Mouse (Mus musculus) midbrain, embryonic 13.5 days (tissue): Measurements from ENCODE around the gene Wdr12. TPM values are rescaled to one million over a fixed set of nuclear protein-coding genes. Genes with fewer than 3 reads are reported as not detected.
"Not testable (repeated sequence)": the region's sequence is repeated elsewhere in the genome, so short reads cannot be mapped to it uniquely, and the experiment has no call there.

ENCODE experiments used
- ATAC-seq: fragments of 200-750 bp; cut with Nextera tagmentation; 2 replicates; pipeline ENCODE4 v1.8.0; 2017; ENCODE audit warnings: mild to moderate bottlenecking, moderate TSS enrichment, moderate library complexity
- H3K27ac ChIP-seq: fragments of 300-500 bp; sonication (generic); 2 replicates; pipeline ENCODE4 v1.5.1; 2015; ENCODE audit warnings: inconsistent platforms, mild to moderate bottlenecking, moderate library complexity
- H3K27me3 ChIP-seq: fragments of 300-500 bp; sonication (generic); 2 replicates; pipeline ENCODE4 v1.6.1; 2015; ENCODE audit warnings: mild to moderate bottlenecking, inconsistent platforms
- H3K36me3 ChIP-seq: fragments of 300-500 bp; sonication (generic); 2 replicates; pipeline ENCODE4 v1.6.1; 2015; ENCODE audit warnings: mild to moderate bottlenecking, inconsistent platforms
- H3K4me1 ChIP-seq: fragments of 300-500 bp; sonication (generic); replicated peaks from 2 replicates; pipeline ENCODE4 v1.6.1; 2015; ENCODE audit warnings: inconsistent platforms
- H3K4me2 ChIP-seq: fragments of 300-500 bp; sonication (generic); replicated peaks from 2 replicates; pipeline ENCODE4 v1.6.1; 2015; ENCODE audit warnings: moderate library complexity, mild to moderate bottlenecking, inconsistent platforms
- H3K4me3 ChIP-seq: fragments of 300-500 bp; sonication (generic); replicated peaks from 2 replicates; pipeline ENCODE4 v1.5.1; 2015; ENCODE audit warnings: mild to moderate bottlenecking, inconsistent platforms
- H3K9ac ChIP-seq: fragments of 300-500 bp; sonication (generic); replicated peaks from 2 replicates; pipeline ENCODE4 v1.6.1; 2015; ENCODE audit warnings: mild to moderate bottlenecking, inconsistent platforms
- H3K9me3 ChIP-seq: fragments of 300-500 bp; sonication (generic); 2 replicates; pipeline ENCODE4 v1.6.1; 2016; ENCODE audit warnings: mild to moderate bottlenecking, inconsistent platforms
- WGBS: fragments of 180-500 bp; shearing (Covaris S2); methylation state at CpG from one replicate; pipeline ENCODE4 v1.1.7; 2015; 5-methylcytosine and 5-hydroxymethylcytosine counted together
- polyA plus RNA-seq: library from polyadenylated mRNA; unstranded; fragments of >200 nt; fragmentation: Nextera tagmentation; extraction: Ambion mirVana; gene quantifications from 2 replicates; pipeline ENCODE4 v1.2.1, GENCODE M21; 2015

Gene Wdr12
- 43.8 and 46.6 TPM in 2 replicates for polyA plus RNA-seq

DNA sequence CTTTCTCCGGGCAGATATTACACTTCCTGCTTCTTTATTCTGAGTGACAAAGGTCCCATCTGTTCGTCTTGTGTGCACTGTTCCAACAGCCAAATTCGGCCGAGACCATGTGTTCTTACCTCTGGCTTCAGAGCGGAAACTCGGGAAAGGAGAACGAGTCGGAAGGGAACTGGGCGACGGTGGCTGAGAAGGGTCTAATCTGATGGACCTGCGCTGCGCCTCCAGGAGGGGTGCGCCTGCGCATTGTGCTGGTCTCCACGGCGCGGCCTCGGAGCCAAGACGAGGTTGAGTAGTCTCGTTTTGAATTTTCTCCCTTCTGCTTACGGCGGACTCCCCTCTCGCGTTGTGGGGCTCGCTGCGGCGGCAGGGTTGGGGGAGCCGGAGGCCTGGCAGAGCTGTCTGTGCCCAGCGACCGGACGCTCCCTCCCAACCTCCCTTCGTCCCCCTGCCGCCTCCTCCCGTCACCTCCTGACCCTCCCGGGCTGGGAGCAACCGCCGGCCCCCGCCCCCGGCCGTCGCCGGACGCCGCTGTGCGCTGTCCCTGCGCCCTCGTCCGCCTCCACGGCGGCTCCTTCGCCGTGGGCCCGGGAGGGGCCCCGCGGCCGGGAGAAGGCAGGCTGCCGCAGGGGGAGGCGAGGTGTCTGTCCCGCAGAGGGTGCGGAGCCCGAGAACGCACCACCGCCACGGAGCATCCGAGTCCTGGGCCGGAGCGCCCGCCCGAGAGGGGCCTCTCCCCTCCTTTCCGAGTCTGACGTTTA lies at the start of gene Wdr12, which contains the start of gene Carf:
Wdr12 (minus strand) TSS at position 622 of the 758 bp plus-strand sequence.
Carf (plus strand) TSS at position 224 of the 758 bp plus-strand sequence.
- Histone ChIP-seq H3K4me3 (peak within 1 kb of the TSS; percentile 90), H3K27me3 (no peaks in the 10 kb centered on the region), H3K9me3 (no peaks in the 10 kb centered on the region), H3K9ac (peak within 1 kb of the TSS; percentile 95), H3K4me2 (peak within 1 kb of the TSS; percentile 82), H3K27ac (peak within 1 kb of the TSS; percentile 98), H3K36me3 (peaks cover 10% of the 10 kb centered on the region; the same call in 1 of the 2 replicates), H3K4me1 (peaks cover 13% of the 10 kb centered on the region)
- ATAC-seq = peak; percentile 97
- under 1% methylated on average over 71 of the region's 71 CpGs for WGBS

DNA sequence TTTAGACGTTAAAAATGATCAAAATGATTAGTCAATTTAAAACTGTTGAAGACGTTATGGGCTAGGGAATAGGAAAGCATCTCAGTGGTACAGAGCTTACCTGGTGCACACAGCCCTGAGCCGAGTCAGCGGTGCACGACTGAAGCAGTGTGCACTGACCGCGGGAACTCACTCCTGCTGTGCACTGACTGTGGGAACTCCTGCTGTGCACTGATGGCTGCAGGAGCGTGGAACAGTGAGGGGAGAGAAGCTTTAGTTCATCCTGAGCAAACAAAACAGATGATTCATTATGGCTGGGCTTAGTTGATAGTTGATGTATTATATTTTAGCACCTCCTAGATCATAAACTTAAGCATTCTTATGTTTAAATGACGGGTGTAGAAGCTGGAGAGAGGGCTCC lies 38.9 kb upstream of the Wdr12 start:
- no peak for ATAC-seq
- no peak overlapping the region for H3K4me2 ChIP-seq

DNA sequence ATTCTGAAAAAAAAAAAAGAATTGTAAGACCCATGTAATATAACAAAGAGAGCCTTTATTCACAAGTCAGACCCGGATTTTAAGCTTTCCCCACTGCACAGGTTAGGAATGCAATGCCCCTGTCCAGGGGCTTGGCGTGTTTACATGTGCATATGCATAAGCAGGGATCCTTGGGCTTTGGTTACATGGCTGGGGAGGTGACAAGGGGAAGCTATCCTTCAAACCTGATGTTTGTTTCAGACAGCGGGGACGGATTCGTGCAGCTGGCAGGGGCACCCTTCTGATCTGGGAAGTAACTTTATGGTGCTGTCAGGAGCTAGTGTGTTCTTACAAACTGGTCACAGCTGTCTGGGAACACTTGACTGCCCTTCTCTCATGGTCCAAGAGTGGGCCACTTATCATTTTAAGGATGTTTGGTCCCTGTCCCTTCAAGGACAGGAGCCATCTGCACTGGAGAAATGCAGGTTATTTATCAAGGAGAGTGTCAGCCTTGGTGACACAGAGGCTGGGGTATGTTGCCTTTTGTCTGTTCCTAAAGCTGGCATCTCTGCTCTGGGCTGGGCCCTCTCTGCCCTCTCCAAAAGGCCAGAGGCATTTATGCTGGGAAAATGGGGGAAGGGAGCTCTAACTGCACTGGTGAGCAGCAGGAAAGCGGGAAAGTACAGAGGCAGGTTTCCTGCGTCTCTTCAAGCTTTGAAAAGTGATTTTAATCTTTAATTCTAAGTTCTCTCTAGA lies 19.4 kb upstream of the Wdr12 start:
- no peaks in the 10 kb centered on the region for H3K4me1 ChIP-seq
- no peak overlapping the region for H3K4me2 ChIP-seq
- ATAC-seq = no peak
- peaks cover 18% of the 10 kb centered on the region for H3K36me3 ChIP-seq
- H3K27ac ChIP-seq = no peak overlapping the region
- H3K9me3 ChIP-seq = 0 out of 2 replicates have a peak, but pooled peaks cover 5% of the 10 kb centered on the region
- no peaks in the 10 kb centered on the region for H3K27me3 ChIP-seq
- H3K4me3 ChIP-seq = no peak overlapping the region
- H3K9ac ChIP-seq = no peak overlapping the region
- WGBS = 85% methylated on average over 7 of the region's 7 CpGs

More for the DNA sequence above, 38.9 kb upstream of the Wdr12 start:
- no peaks in the 10 kb centered on the region for H3K4me1 ChIP-seq
- WGBS = 32% methylated on average over 9 of the region's 9 CpGs
- no peak overlapping the region for H3K27ac ChIP-seq
- no peaks in the 10 kb centered on the region for H3K9me3 ChIP-seq
- H3K9ac ChIP-seq = no peak overlapping the region
- no peaks in the 10 kb centered on the region for H3K27me3 ChIP-seq
- peaks cover 5% of the 10 kb centered on the region; the same call in 1 of the 2 replicates for H3K36me3 ChIP-seq
- no peak overlapping the region for H3K4me3 ChIP-seq

DNA sequence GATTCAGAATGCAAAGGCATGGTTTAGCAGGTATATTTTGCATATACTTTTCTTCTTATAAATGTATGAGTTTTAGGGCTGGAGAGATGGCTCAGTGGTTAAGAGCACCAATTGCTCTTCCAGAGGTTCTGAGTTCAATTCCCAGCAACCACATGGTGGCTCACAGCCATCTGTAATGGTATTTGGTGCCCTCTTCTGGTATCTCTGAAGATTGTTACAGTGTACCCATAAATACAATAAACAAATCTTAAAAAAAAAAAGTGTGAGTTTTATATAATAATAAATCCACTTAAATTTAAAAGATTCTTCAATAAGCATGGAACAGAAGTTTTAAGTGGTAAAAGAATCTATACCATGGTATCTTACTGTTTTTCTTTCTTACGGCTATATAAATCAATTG lies 6.1 kb upstream of the Wdr12 start:
- ATAC-seq = no peak

DNA sequence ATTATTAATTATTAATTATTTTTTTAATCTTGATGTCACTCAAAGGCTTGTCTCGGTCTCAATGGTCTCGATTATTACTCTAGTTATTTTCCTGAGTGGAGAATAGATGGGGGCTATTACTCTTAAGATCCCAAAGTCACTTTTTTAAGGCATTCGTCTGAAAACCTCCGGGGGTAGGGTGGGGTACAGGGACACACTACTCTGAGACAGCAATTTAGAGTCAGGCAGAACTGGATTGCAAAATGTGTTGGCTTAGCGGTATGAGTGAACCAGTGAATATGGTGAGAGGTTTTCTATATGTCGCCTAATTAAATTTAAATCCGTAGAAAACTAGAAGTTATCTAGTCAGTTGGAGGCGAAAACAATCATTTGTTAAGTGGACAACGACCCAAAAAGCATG lies 394 bp upstream of the Wdr12 start:
- Histone ChIP-seq H3K4me3 (peak overlapping the region; percentile 90), H3K9ac (peak overlapping the region; percentile 95), H3K9me3 (no peaks in the 10 kb centered on the region), H3K36me3 (peaks cover 7% of the 10 kb centered on the region; the same call in 1 of the 2 replicates), H3K4me1 (peaks cover 13% of the 10 kb centered on the region), H3K27ac (peak overlapping the region; percentile 98; the same call in 1 of the 2 replicates), H3K27me3 (no peaks in the 10 kb centered on the region), H3K4me2 (peak overlapping the region; percentile 82)
- ATAC-seq = no peak
- WGBS = 12% methylated on average over 9 of the region's 9 CpGs

More for the DNA sequence above, 6.1 kb upstream of the Wdr12 start:
- peaks cover 16% of the 10 kb centered on the region for H3K36me3 ChIP-seq
- H3K9ac ChIP-seq = no peak overlapping the region
- no peaks in the 10 kb centered on the region for H3K4me1 ChIP-seq
- H3K9me3 ChIP-seq = no peaks in the 10 kb centered on the region
- H3K27ac ChIP-seq = no peak overlapping the region
- WGBS = 100% methylated on average over 1 of the region's 1 CpGs
- no peaks in the 10 kb centered on the region for H3K27me3 ChIP-seq
- H3K4me2 ChIP-seq = no peak overlapping the region
- no peak overlapping the region for H3K4me3 ChIP-seq

DNA sequence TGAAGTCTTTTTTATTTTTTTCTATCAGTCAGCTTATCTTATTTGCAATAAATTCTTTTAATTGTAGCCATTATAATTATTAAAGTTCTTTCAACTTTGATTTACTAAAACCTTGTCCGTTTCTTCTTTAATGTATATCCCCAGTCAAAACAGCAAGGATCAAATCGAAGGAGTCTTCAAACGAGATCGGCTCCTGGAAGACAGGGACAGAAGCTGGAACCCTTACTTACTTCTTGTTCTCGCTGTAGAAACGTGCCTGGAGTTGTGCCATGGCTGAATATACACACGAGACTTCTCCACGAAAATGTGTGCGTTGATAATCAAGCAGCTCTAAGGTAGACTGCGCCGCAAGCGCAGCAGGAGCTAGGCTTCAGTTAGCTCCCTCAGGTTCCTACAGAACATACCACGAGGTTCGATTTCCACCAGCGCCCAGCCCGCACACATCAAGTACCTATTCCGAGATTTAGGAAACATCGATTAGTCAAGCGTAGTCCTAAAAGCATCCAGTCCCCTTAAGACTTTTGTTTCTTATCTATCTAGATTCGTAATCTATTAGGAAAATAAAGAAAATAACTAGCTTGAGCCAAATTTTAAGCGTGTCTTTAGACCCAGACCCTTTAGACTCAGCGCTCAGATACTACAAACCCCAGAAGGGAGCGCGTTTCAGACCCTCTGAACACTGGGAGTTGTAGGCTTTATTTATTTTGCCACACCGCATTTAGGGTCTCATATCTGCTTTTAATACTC lies 995 bp downstream of the Wdr12 start:
- Histone ChIP-seq H3K4me1 (peaks cover 13% of the 10 kb centered on the region), H3K9ac (peak overlapping the region; percentile 66), H3K4me2 (peak overlapping the region; percentile 82), H3K4me3 (peak overlapping the region; percentile 90), H3K27me3 (no peaks in the 10 kb centered on the region), H3K27ac (peak overlapping the region; percentile 98), H3K36me3 (peaks cover 12% of the 10 kb centered on the region; the same call in 1 of the 2 replicates), H3K9me3 (no peaks in the 10 kb centered on the region)
- ATAC-seq = peak; percentile 92
- under 1% methylated on average over 25 of the region's 25 CpGs for WGBS

DNA sequence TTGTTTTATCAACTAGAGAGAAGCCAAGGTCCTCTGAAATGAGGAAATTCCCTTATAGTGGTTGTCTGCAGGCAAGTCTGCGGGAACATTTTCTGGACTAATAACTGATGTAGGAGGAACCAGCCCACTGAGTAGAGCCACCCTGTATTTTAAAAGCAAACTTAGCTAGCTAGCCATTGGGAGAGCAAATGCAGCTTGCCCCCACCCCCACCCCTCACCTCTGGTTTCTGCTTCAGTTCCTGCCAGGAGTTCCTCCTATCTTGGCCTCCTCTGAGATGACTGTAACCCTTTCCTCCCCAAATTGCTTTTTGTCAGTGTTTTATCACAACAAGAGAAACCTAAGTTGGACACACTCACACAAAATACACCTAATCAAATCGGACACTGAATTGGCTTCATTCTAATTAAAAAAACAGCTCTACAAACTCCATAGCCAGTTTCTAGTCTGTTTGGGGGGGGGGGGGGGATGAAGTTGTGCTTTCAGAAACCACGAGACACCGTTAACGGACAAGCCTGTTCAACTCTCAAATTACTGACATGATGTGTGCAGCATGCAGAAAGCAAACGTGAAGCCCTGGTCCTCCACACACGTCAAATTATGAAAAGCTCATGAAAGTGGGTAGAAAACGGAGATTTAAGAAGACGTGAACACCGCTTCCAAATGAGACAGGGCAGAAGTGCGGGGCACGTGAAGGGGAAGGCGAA lies 1.7 kb downstream of the Wdr12 start:
- ATAC-seq = no peak
- no peaks in the 10 kb centered on the region for H3K27me3 ChIP-seq
- peak overlapping the region; percentile 90 for H3K4me3 ChIP-seq
- H3K4me2 ChIP-seq = peak overlapping the region; percentile 82
- H3K4me1 ChIP-seq = peaks cover 13% of the 10 kb centered on the region
- H3K36me3 ChIP-seq = peaks cover 18% of the 10 kb centered on the region
- H3K27ac ChIP-seq = no peak overlapping the region
- WGBS = 12% methylated on average over 13 of the region's 13 CpGs
- H3K9ac ChIP-seq = peak overlapping the region; percentile 66
- H3K9me3 ChIP-seq = no peaks in the 10 kb centered on the region

DNA sequence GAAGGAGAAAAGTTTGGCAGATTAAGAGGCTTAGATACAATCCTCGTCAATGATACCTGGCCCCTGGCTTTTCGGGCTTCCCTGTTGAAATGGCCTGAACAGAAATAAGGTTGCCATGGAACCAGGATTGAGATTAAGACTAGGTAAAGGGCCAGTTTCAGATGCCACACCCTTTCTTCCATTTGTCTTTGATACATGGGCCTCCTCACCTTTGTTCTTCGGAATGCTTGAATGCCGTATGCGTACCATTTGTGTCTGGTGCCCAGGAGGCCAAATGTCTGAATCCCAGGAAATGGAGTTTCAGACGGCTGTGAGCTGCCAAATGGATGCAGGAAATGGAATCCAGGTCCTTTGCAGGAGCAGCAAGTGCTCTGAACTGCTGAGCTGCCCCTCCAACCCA lies 22.0 kb downstream of the Wdr12 start:
- Histone ChIP-seq H3K27me3 (no peaks in the 10 kb centered on the region), H3K4me1 (no peaks in the 10 kb centered on the region)
- WGBS = 86% methylated on average over 6 of the region's 6 CpGs

DNA sequence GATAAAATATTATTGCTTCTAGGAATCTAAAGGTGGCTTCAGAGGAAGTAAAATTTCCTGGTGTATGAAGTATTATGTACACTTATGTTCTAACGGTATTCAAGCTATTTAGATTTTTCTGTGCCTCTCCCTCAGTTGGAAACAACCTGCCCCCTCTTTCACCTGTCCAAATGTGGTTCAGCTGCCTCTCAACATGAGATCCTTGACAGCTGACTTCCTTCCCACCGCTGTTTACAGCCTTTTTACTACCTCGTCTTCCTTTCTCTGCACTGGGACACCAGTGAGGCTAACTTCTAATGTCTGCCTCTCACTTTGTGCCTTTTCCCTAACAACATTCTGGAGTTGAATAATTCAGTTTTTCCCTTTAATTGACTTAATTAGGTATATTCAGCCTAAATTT lies 22.9 kb downstream of the Wdr12 start:
- no peak overlapping the region for H3K4me3 ChIP-seq
- no peak overlapping the region for H3K27ac ChIP-seq
- ATAC-seq = no peak
- H3K27me3 ChIP-seq = no peaks in the 10 kb centered on the region
- no peaks in the 10 kb centered on the region for H3K9me3 ChIP-seq
- H3K9ac ChIP-seq = no peak overlapping the region
- H3K4me2 ChIP-seq = no peak overlapping the region
- no peaks in the 10 kb centered on the region for H3K4me1 ChIP-seq
- 88% methylated on average over 3 of the region's 3 CpGs for WGBS
- H3K36me3 ChIP-seq = peaks cover 34% of the 10 kb centered on the region

More for the DNA sequence above, 22.0 kb downstream of the Wdr12 start:
- no peak overlapping the region for H3K4me3 ChIP-seq
- H3K9ac ChIP-seq = no peak overlapping the region
- H3K27ac ChIP-seq = no peak overlapping the region
- no peak for ATAC-seq
- no peak overlapping the region for H3K4me2 ChIP-seq
- H3K36me3 ChIP-seq = peaks cover 37% of the 10 kb centered on the region
- H3K9me3 ChIP-seq = no peaks in the 10 kb centered on the region

DNA sequence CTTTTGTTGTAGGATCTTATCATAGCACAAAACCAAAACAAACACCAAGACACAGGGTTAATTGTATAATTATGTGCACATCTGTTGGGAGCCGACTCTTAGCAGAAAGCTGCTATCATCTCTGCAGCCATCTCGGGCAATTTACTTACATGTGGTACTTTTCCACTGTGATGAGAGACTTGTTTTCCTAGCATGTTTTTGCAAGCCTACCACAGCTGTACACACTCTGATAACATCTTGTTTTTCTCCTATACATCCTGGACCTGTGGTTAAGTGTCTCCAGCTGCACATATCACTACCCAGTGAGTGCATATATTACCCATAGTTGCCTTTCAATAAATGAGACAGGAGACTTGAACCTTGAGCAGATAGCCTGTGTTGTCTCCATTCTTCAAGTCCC lies 23.5 kb downstream of the Wdr12 start:
- H3K9me3 ChIP-seq = no peaks in the 10 kb centered on the region
- H3K4me1 ChIP-seq = no peaks in the 10 kb centered on the region
- H3K4me2 ChIP-seq = no peak overlapping the region
- peaks cover 29% of the 10 kb centered on the region for H3K36me3 ChIP-seq
- no peaks in the 10 kb centered on the region for H3K27me3 ChIP-seq
- WGBS = 88% methylated on average over 2 of the region's 2 CpGs
- H3K27ac ChIP-seq = no peak overlapping the region
- no peak overlapping the region for H3K9ac ChIP-seq
- H3K4me3 ChIP-seq = no peak overlapping the region
- no peak for ATAC-seq

DNA sequence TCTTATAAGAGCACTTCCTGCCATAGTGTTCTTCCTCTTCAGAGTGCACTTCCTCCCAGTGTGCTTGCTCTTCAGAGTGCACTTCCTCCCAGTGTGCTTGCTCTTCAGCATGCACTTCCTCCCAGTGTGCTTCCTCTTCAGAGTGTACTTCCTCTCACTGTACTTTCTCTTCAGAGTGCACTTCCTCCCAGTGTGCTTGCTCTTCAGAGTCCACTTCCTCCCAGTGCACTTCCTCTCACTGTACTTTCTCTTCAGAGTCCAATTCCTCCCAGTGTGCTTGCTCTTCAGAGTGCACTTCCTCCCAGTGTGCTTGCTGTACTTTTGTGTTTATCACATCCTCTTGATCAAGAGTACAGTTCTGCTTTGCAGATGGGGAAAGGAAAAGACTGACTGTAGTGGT lies 27.7 kb downstream of the Wdr12 start:
- not testable (repeated sequence) for H3K4me1 ChIP-seq, H3K27me3 ChIP-seq, H3K36me3 ChIP-seq, ATAC-seq, H3K4me3 ChIP-seq, H3K9ac ChIP-seq, H3K4me2 ChIP-seq, H3K9me3 ChIP-seq, H3K27ac ChIP-seq
